Mouse (Mus musculus): ENCODE results near the gene Hoxc9.

DNA sequence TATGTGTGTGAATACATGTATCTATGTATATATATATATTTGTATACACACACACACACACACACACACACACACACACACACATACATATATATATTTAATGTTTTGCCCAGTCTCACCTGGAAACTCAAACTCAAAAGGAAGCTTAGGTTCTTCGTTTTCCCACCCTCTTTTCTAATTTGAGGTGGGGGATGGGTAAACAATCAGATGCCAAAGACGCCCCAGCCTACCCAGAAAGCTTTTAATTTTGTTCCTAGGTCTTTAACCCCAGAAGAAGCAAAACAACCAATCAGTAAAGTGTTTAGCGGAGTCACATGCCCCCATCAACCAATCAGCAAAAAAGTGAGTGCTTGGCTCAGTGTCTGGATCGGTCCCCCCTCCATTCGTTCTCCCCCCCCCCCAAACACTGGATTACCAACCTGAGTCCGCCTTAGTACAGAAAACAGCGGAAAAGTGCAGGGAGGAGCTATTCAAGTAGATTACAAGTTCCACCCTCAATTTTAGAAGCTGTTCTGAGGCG, 44.7 kb downstream of the Hoxc9 start:
- no peak for TF ChIP-seq CTCF (IDR thresholded peaks at IDR 0.05; ENCODE audit: low read depth)
- no peak for TF ChIP-seq EP300 (IDR thresholded peaks at IDR 0.05; ENCODE audit: low read depth)
